Mouse (Mus musculus) lung, postnatal 36 days (tissue): Measurements from ENCODE around the gene Blm.

ENCODE experiments used
- DNase-seq: peaks from one replicate; pipeline ENCODE4 v3.0.0; 2022; ENCODE audit warnings: mixed read lengths

The Blm gene

GRCm38 (mm10) chr7:80535009-80535744, at the start of gene Blm:
Gene Blm, minus strand, starts transcription at chr7:80535119.
- DNase-seq = peak; percentile 99

- peak; percentile 86 for DNase-seq
Measured at GRCm38 (mm10) chr7:80583981-80584380, 49.1 kb upstream of the Blm start.

- DNase-seq = peak; percentile 86
Measured at GRCm38 (mm10) chr7:80582821-80583451, 48.0 kb upstream of the Blm start.

GRCm38 (mm10) chr7:80580368-80580767, 45.4 kb upstream of the Blm start:
- peak; percentile 62 for DNase-seq

- no peak for DNase-seq
Measured at GRCm38 (mm10) chr7:80577417-80577980, 42.6 kb upstream of the Blm start.

- DNase-seq = no peak
Measured at GRCm38 (mm10) chr7:80576626-80577025, 41.7 kb upstream of the Blm start.

- DNase-seq = peak; percentile 40
Measured at GRCm38 (mm10) chr7:80575750-80576149, 40.8 kb upstream of the Blm start.

- no peak for DNase-seq
Measured at GRCm38 (mm10) chr7:80573076-80573475, 38.2 kb upstream of the Blm start.

- no peak for DNase-seq
Measured at GRCm38 (mm10) chr7:80567982-80568381, 33.1 kb upstream of the Blm start.

GRCm38 (mm10) chr7:80561931-80562330, 27.0 kb upstream of the Blm start:
- DNase-seq = peak; percentile 17

GRCm38 (mm10) chr7:80561271-80561670, 26.4 kb upstream of the Blm start:
- DNase-seq = no peak

GRCm38 (mm10) chr7:80558572-80558971, 23.7 kb upstream of the Blm start:
- DNase-seq = no peak

- peak; percentile 22 for DNase-seq
Measured at GRCm38 (mm10) chr7:80558101-80558500, 23.2 kb upstream of the Blm start.

GRCm38 (mm10) chr7:80557161-80557560, 22.2 kb upstream of the Blm start:
- DNase-seq = no peak

- peak; percentile 51 for DNase-seq
Measured at GRCm38 (mm10) chr7:80556166-80556565, 21.2 kb upstream of the Blm start.

GRCm38 (mm10) chr7:80555146-80555545, 20.2 kb upstream of the Blm start:
- peak; percentile 18 for DNase-seq

- peak; percentile 43 for DNase-seq
Measured at GRCm38 (mm10) chr7:80554180-80555021, 19.5 kb upstream of the Blm start.

- no peak for DNase-seq
Measured at GRCm38 (mm10) chr7:80548513-80549260, 13.8 kb upstream of the Blm start.

GRCm38 (mm10) chr7:80542139-80542831, 7.4 kb upstream of the Blm start:
- DNase-seq = no peak

GRCm38 (mm10) chr7:80539581-80539980, 4.7 kb upstream of the Blm start:
- DNase-seq = no peak

- no peak for DNase-seq
Measured at GRCm38 (mm10) chr7:80534291-80535008, 469 bp downstream of the Blm start.
